8 mouse cellular contexts compared by ENCODE assay signal in genomic region chr10:115314582-115315452, GRCm38 (mm10). TPM values are rescaled to one million over a fixed set of nuclear protein-coding genes. Genes with fewer than 3 reads are reported as not detected.
DNase-seq lines count a peak whose midpoint lies in the region; ATAC-seq and TF ChIP-seq lines count a peak whose summit lies in the region.

No protein-coding gene starts in this region.

- H3K4me1 ChIP-seq in embryonic facial prominence, embryonic 11.5 days (ENCODE audit: control insufficient read depth, insufficient read depth, low read length), result no peaks in the 10 kb centered on the region; the same call in 1 of the 2 replicates
- peaks cover 24% of the 10 kb centered on the region for H3K4me1 ChIP-seq in limb, embryonic 12.5 days (replicated peaks)
- peaks cover 11% of the 10 kb centered on the region for H3K4me1 ChIP-seq in midbrain, embryonic 11.5 days (ENCODE audit: control insufficient read depth, insufficient read depth, low read length)
- 0 out of 2 replicates have a peak, but pooled peaks cover 3% of the 10 kb centered on the region for H3K4me1 ChIP-seq in stomach, postnatal 0 days (replicated peaks; ENCODE audit: control insufficient read depth, insufficient read depth)

- WGBS in embryonic facial prominence, embryonic 11.5 days, result 3% methylated on average over 50 of the region's 73 CpGs
- 2% methylated on average over 59 of the region's 73 CpGs for WGBS in limb, embryonic 12.5 days
- WGBS in midbrain, embryonic 11.5 days, result 2% methylated on average over 59 of the region's 73 CpGs
- WGBS in stomach, postnatal 0 days, result under 1% methylated on average over 49 of the region's 73 CpGs

- DNase-seq in gastrocnemius, adult 2 months, result no peak
- DNase-seq in gastrocnemius, adult 8-10 months (ENCODE audit: low spot score in 2 of 2), result no peak
- peak; percentile 58 for DNase-seq in MN1 (ENCODE audit: low spot score)
- peak; percentile 19 for DNase-seq in embryonic facial prominence, embryonic 11.5 days (ENCODE audit: low spot score)
- DNase-seq in heart, postnatal 10 days, result peak; percentile 61 to 68
- DNase-seq in midbrain, embryonic 11.5 days (ENCODE audit: low spot score, missing footprints), result no peak
- DNase-seq in stomach, postnatal 0 days (ENCODE audit: low spot score), result peak; percentile 64

- H3K27me3 ChIP-seq in embryonic facial prominence, embryonic 11.5 days (ENCODE audit: control insufficient read depth, insufficient read depth, low read length), result no peaks in the 10 kb centered on the region
- H3K27me3 ChIP-seq in limb, embryonic 12.5 days, result no peaks in the 10 kb centered on the region
- H3K27me3 ChIP-seq in midbrain, embryonic 11.5 days (ENCODE audit: control insufficient read depth, insufficient read depth, low read length), result no peaks in the 10 kb centered on the region
- H3K27me3 ChIP-seq in stomach, postnatal 0 days (ENCODE audit: control insufficient read depth, insufficient read depth, low read length), result no peaks in the 10 kb centered on the region

- no peak for TF ChIP-seq EP300 in stomach, postnatal 0 days (optimal IDR thresholded peaks at IDR 0.05)

- peak overlapping the region; percentile 94 for H3K27ac ChIP-seq in gastrocnemius, adult 2 months
- peak overlapping the region; percentile 87 for H3K27ac ChIP-seq in embryonic facial prominence, embryonic 11.5 days (replicated peaks; ENCODE audit: low read depth, low read length)
- peak overlapping the region; percentile 94 for H3K27ac ChIP-seq in limb, embryonic 12.5 days
- peak overlapping the region; percentile 78 for H3K27ac ChIP-seq in midbrain, embryonic 11.5 days (ENCODE audit: low read depth, low read length)
- H3K27ac ChIP-seq in stomach, postnatal 0 days (replicated peaks), result peak overlapping the region; percentile 98

- no peaks in the 10 kb centered on the region for H3K36me3 ChIP-seq in embryonic facial prominence, embryonic 11.5 days (replicated peaks; ENCODE audit: control insufficient read depth, insufficient read depth, low read depth, low read length)
- no peaks in the 10 kb centered on the region; the same call in 1 of the 2 replicates for H3K36me3 ChIP-seq in limb, embryonic 12.5 days
- no peaks in the 10 kb centered on the region for H3K36me3 ChIP-seq in midbrain, embryonic 11.5 days (ENCODE audit: control insufficient read depth, insufficient read depth, low read length)
- H3K36me3 ChIP-seq in stomach, postnatal 0 days (ENCODE audit: control insufficient read depth, insufficient read depth, low read length), result no peaks in the 10 kb centered on the region

- H3K9ac ChIP-seq in embryonic facial prominence, embryonic 11.5 days (replicated peaks; ENCODE audit: low read length), result peak overlapping the region; percentile 87
- peak overlapping the region; percentile 82 for H3K9ac ChIP-seq in limb, embryonic 12.5 days (replicated peaks)
- H3K9ac ChIP-seq in midbrain, embryonic 11.5 days (ENCODE audit: low read length), result peak overlapping the region; percentile 91
- peak overlapping the region; percentile 98 for H3K9ac ChIP-seq in stomach, postnatal 0 days (ENCODE audit: low read length)

- ATAC-seq in embryonic facial prominence, embryonic 11.5 days (replicated peaks; ENCODE audit: insufficient number of reproducible peaks, low FRiP score, low TSS enrichment, low read depth), result peak; percentile 61
- ATAC-seq in limb, embryonic 12.5 days (ENCODE audit: insufficient number of reproducible peaks, insufficient read depth, low FRiP score, low TSS enrichment, low read depth), result no peak; the same call in 1 of the 2 replicates
- ATAC-seq in midbrain, embryonic 11.5 days (ENCODE audit: low FRiP score), result peak; percentile 73
- peak; percentile 41 for ATAC-seq in stomach, postnatal 0 days (ENCODE audit: low FRiP score, low TSS enrichment)

- H3K4me3 ChIP-seq in gastrocnemius, adult 2 months, result peak overlapping the region; percentile 97
- H3K4me3 ChIP-seq in embryonic facial prominence, embryonic 11.5 days (ENCODE audit: low read depth, low read length), result peak overlapping the region; percentile 85
- peak overlapping the region; percentile 89 for H3K4me3 ChIP-seq in limb, embryonic 12.5 days (replicated peaks)
- H3K4me3 ChIP-seq in midbrain, embryonic 11.5 days (ENCODE audit: low read depth, low read length), result peak overlapping the region; percentile 93
- peak overlapping the region; percentile 93 for H3K4me3 ChIP-seq in stomach, postnatal 0 days (ENCODE audit: low read depth, low read length)

- intact Hi-C loops in gastrocnemius, adult 2 months (cut with DNase I), result loop anchor here (5.0 to 10.0 kb wide), 3 partner anchors 47 to 880 kb away; partner anchors contain the start of genes Tbc1d15 and Tmem19
- intact Hi-C loops in heart, postnatal 10 days (cut with DNase I), result loop anchor here (2.0 to 5.0 kb wide), 2 partner anchors 63 to 70 kb away; partner anchors contain the start of genes Tbc1d15, Thap2 and Zfc3h1

- peak overlapping the region; percentile 86 for H3K4me2 ChIP-seq in embryonic facial prominence, embryonic 11.5 days (ENCODE audit: low read depth, low read length)
- H3K4me2 ChIP-seq in limb, embryonic 12.5 days, result peak overlapping the region; percentile 67
- H3K4me2 ChIP-seq in midbrain, embryonic 11.5 days, result peak overlapping the region; percentile 80
- peak overlapping the region; percentile 78 for H3K4me2 ChIP-seq in stomach, postnatal 0 days (replicated peaks; ENCODE audit: low read depth)

- H3K9me3 ChIP-seq in embryonic facial prominence, embryonic 11.5 days (replicated peaks; ENCODE audit: control insufficient read depth, low read length), result no peaks in the 10 kb centered on the region
- H3K9me3 ChIP-seq in limb, embryonic 12.5 days, result no peaks in the 10 kb centered on the region
- H3K9me3 ChIP-seq in midbrain, embryonic 11.5 days (ENCODE audit: control insufficient read depth, low read length), result no peaks in the 10 kb centered on the region
- H3K9me3 ChIP-seq in stomach, postnatal 0 days (ENCODE audit: control insufficient read depth, low read length), result no peaks in the 10 kb centered on the region

- TF ChIP-seq CTCF in gastrocnemius, adult 2 months (IDR thresholded peaks at IDR 0.05), result no peak
- TF ChIP-seq CTCF in stomach, postnatal 0 days (IDR thresholded peaks at IDR 0.05; ENCODE audit: low read depth), result no peak

RNA-seq across cellular contexts. Expression of gene Rab21, which starts 0.6 kb away (rescaled TPM):
- total RNA-seq in gastrocnemius, adult 2 months (2021), result 10 to 100 TPM; 47.1 to 66.2 TPM
- 10 to 100 TPM; 51.9 to 61.4 (median 57.4) TPM for total RNA-seq in gastrocnemius, adult 8-10 months (2022)
- 6.7 and 15.0 TPM in 2 replicates for polyA plus RNA-seq in embryonic facial prominence, embryonic 11.5 days (2014; fragmentation: Nextera tagmentation; extraction: Ambion mirVana)
- 10 to 100 TPM; 67.8 to 68.6 TPM for total RNA-seq in heart, postnatal 10 days (2021)
- 3.4 and 5.3 TPM in 2 replicates for polyA plus RNA-seq in limb, embryonic 12.5 days (2016; fragmentation: Nextera tagmentation; extraction: Ambion mirVana)
- polyA plus RNA-seq in midbrain, embryonic 11.5 days (2014; fragmentation: Nextera tagmentation; extraction: Ambion mirVana), result 9.7 and 9.8 TPM in 2 replicates
- polyA plus RNA-seq in stomach, postnatal 0 days (2015; fragmentation: Nextera tagmentation; extraction: Ambion mirVana), result 8.0 and 17.0 TPM in 2 replicates

RNA-seq across cellular contexts. Expression of gene Tmem19, which starts 47.5 kb away (rescaled TPM):
- total RNA-seq in gastrocnemius, adult 2 months (2021), result 10 to 100 TPM; 11.6 to 17.4 TPM
- 10 to 100 TPM; 12.2 to 22.6 (median 14.9) TPM for total RNA-seq in gastrocnemius, adult 8-10 months (2022)
- 25.3 and 36.4 TPM in 2 replicates for polyA plus RNA-seq in embryonic facial prominence, embryonic 11.5 days (2014; fragmentation: Nextera tagmentation; extraction: Ambion mirVana)
- 10 to 100 TPM; 16.0 to 20.7 TPM for total RNA-seq in heart, postnatal 10 days (2021)
- 24.7 and 26.4 TPM in 2 replicates for polyA plus RNA-seq in limb, embryonic 12.5 days (2016; fragmentation: Nextera tagmentation; extraction: Ambion mirVana)
- polyA plus RNA-seq in midbrain, embryonic 11.5 days (2014; fragmentation: Nextera tagmentation; extraction: Ambion mirVana), result 39.7 and 42.2 TPM in 2 replicates
- 26.3 and 29.5 TPM in 2 replicates for polyA plus RNA-seq in stomach, postnatal 0 days (2015; fragmentation: Nextera tagmentation; extraction: Ambion mirVana)

Comparison
In these comparisons a context has a peak if more than half of its experiments do, and no peak if none do; other contexts are left out.
1. DNase-seq: peak in MN1 (single experiment), embryonic facial prominence, embryonic 11.5 days (single experiment), heart, postnatal 10 days (2 of 2) and stomach, postnatal 0 days (single experiment); none in gastrocnemius, adult 2 months (single experiment), gastrocnemius, adult 8-10 months (0 of 2) and midbrain, embryonic 11.5 days (single experiment).
2. Peak in every context shown above with its lines, with median percentiles within 50 percentile points of each other: H3K27ac ChIP-seq, H3K4me3 ChIP-seq, H3K4me2 ChIP-seq and H3K9ac ChIP-seq.